Mouse (Mus musculus): ENCODE measurements around the gene Klf4.

DNA sequence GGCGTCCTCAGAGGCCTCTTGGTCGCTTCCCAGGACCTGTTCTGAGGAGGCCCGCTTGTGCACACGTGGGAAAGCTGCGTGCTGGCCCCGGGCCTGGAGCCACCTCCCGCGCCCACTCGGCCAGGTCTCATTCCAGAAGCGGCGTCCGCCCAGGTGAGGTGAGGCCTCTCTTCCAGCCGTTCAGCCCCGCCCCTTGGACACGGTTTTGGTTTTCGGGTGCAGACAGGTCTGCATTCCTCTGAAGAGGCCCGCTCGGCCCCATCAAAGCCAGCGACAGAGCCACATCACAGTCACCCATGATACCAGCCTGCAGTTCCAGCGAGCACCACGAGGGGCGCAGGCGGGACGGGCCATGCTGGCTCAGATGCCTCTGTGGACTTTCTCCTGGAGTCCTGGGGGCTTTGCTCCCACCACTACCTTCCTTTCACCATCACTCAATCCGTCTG, 51.9 kb downstream of the Klf4 start:
- TF ChIP-seq GATA1 (IDR thresholded peaks at IDR 0.05; ENCODE audit: borderline replicate concordance, low read length) = no peak
- no peak for TF ChIP-seq FLI1 (IDR thresholded peaks at IDR 0.05; ENCODE audit: low read length)
